Mouse (Mus musculus) liver, adult 2 months (tissue): ENCODE results near the gene Unc45a. TPM values are rescaled to one million over a fixed set of nuclear protein-coding genes. Genes with fewer than 3 reads are reported as not detected.

Source experiments
- DNase-seq: peaks from one replicate; pipeline ENCODE4 v3.0.0-alpha.2; 2011; ENCODE audit warnings: low read depth, low spot score; ENCODE audit errors: extremely low read depth
- H3K27ac ChIP-seq: fragments of 200-500 bp; replicated peaks from 2 replicates; pipeline ENCODE4 v1.5.1; 2012; ENCODE audit warnings: low read depth, mild to moderate bottlenecking, control low read depth, inconsistent platforms, low read length; ENCODE audit not compliant: insufficient read depth
- H3K27me3 ChIP-seq: fragments of 200-500 bp; 2 replicates; pipeline ENCODE4 v1.6.1; 2012; ENCODE audit warnings: mild to moderate bottlenecking, moderate library complexity, low read length, inconsistent platforms; ENCODE audit not compliant: control insufficient read depth, insufficient read depth
- H3K36me3 ChIP-seq: fragments of 200-500 bp; 2 replicates; pipeline ENCODE4 v1.6.1; 2012; ENCODE audit warnings: low read length, inconsistent platforms; ENCODE audit not compliant: control insufficient read depth, insufficient read depth
- H3K4me1 ChIP-seq: fragments of 200-500 bp; 2 replicates; pipeline ENCODE4 v1.6.1; 2011; ENCODE audit warnings: low read length; ENCODE audit not compliant: control insufficient read depth, insufficient read depth
- H3K4me3 ChIP-seq: fragments of 200-500 bp; 2 replicates; pipeline ENCODE4 v1.5.1; 2011; ENCODE audit warnings: low read depth, mild to moderate bottlenecking, control low read depth, low read length, moderate library complexity; ENCODE audit not compliant: insufficient read depth
- H3K79me2 ChIP-seq: fragments of 200-500 bp; 2 replicates; pipeline ENCODE4 v1.6.1; 2012; ENCODE audit warnings: inconsistent platforms, mild to moderate bottlenecking, low read length, moderate library complexity; ENCODE audit not compliant: control insufficient read depth, insufficient read depth
- H3K9ac ChIP-seq: fragments of 200-500 bp; 2 replicates; pipeline ENCODE4 v1.6.1; 2012; ENCODE audit warnings: low read depth, mild to moderate bottlenecking, control low read depth, inconsistent platforms, low read length
- CTCF ChIP-seq: fragments of 200-500 bp; IDR thresholded peaks from 2 replicates; pipeline ENCODE4 v1.5.1; 2011; ENCODE audit warnings: low read depth, low read length, control low read depth
- POLR2A ChIP-seq: fragments of 200-500 bp; IDR thresholded peaks from 2 replicates; pipeline ENCODE4 v1.6.1; 2011; ENCODE audit warnings: low read length, control low read depth; ENCODE audit not compliant: insufficient read depth; ENCODE audit errors: extremely low read depth
- WGBS: fragments of 180-500 bp; shearing (Covaris S2); methylation state at CpG from one replicate; pipeline ENCODE4 v1.1.7; 2018; 5-methylcytosine and 5-hydroxymethylcytosine counted together
- polyA plus RNA-seq: library from polyadenylated mRNA; depleted of rRNA; stranded (reverse); fragments of >200 nt; gene quantifications from 2 replicates; pipeline ENCODE4 v1.2.3, GENCODE M21; 2012
- total RNA-seq: library from RNA; depleted of rRNA; stranded (reverse); fragments of >200 nt; gene quantifications from 2 replicates; pipeline ENCODE4 v1.2.3, GENCODE M21; 2014

The Unc45a gene
- total and polyA plus RNA-seq, 2 experiments: 8.6 to 21.5 TPM

GRCm38 (mm10) chr7:80347670-80348586 lies 7.1 kb upstream of the Unc45a start:
- WGBS: 90% methylated on average over 13 of the region's 13 CpGs
- no peak overlapping the region for H3K4me3 ChIP-seq
- H3K27ac ChIP-seq: no peak overlapping the region
- no peak overlapping the region for H3K9ac ChIP-seq
- no peaks in the 10 kb centered on the region for H3K27me3 ChIP-seq
- H3K4me1 ChIP-seq: peaks cover 4% of the 10 kb centered on the region; the same call in 1 of the 2 replicates
- no peak for DNase-seq
- H3K36me3 ChIP-seq: peaks cover 3% of the 10 kb centered on the region; the same call in 1 of the 2 replicates
- H3K79me2 ChIP-seq: no peaks in the 10 kb centered on the region
- TF ChIP-seq POLR2A: no peak
- no peak for TF ChIP-seq CTCF

GRCm38 (mm10) chr7:80346830-80347229 lies 6.0 kb upstream of the Unc45a start:
- Histone ChIP-seq H3K79me2 (no peaks in the 10 kb centered on the region), H3K4me3 (no peak overlapping the region), H3K27ac (no peak overlapping the region), H3K9ac (no peak overlapping the region), H3K4me1 (peaks cover 4% of the 10 kb centered on the region; the same call in 1 of the 2 replicates), H3K36me3 (peaks cover 3% of the 10 kb centered on the region; the same call in 1 of the 2 replicates), H3K27me3 (no peaks in the 10 kb centered on the region)
- WGBS: 40% methylated on average over 5 of the region's 5 CpGs
- TF ChIP-seq CTCF (no peak), POLR2A (no peak)
- peak; percentile 43 for DNase-seq

GRCm38 (mm10) chr7:80346173-80346572 lies 5.4 kb upstream of the Unc45a start:
- Histone ChIP-seq H3K36me3 (peaks cover 2% of the 10 kb centered on the region; the same call in 1 of the 2 replicates), H3K27ac (no peak overlapping the region), H3K4me1 (peaks cover 4% of the 10 kb centered on the region; the same call in 1 of the 2 replicates), H3K79me2 (no peaks in the 10 kb centered on the region), H3K4me3 (no peak overlapping the region), H3K9ac (no peak overlapping the region), H3K27me3 (no peaks in the 10 kb centered on the region)
- TF ChIP-seq POLR2A (no peak), CTCF (no peak)
- WGBS: 73% methylated on average over 9 of the region's 9 CpGs
- no peak for DNase-seq

- peak overlapping the region; percentile 73 for H3K4me3 ChIP-seq
- H3K9ac ChIP-seq: peak overlapping the region; percentile 83
- no peaks in the 10 kb centered on the region for H3K27me3 ChIP-seq
- TF ChIP-seq CTCF: no peak
- no peak for TF ChIP-seq POLR2A
- H3K79me2 ChIP-seq: no peaks in the 10 kb centered on the region
- no peak for DNase-seq
- H3K27ac ChIP-seq: 0 out of 2 replicates have a peak overlapping the region, but pooled peaks have one; percentile 29
- no peaks in the 10 kb centered on the region for H3K36me3 ChIP-seq
- H3K4me1 ChIP-seq: peaks cover 7% of the 10 kb centered on the region
- 26% methylated on average over 19 of the region's 19 CpGs for WGBS
Measured at GRCm38 (mm10) chr7:80343270-80344018, 2.6 kb upstream of the Unc45a start.

- H3K4me3 ChIP-seq: peak within 1 kb of the TSS; percentile 73
- no peaks in the 10 kb centered on the region for H3K36me3 ChIP-seq
- WGBS: under 1% methylated on average over 25 of the region's 25 CpGs
- TF ChIP-seq CTCF (peak; percentile 88), POLR2A (0 out of 2 replicates have a peak, but pooled peaks have one; percentile 27)
- H3K4me1 ChIP-seq: peaks cover 7% of the 10 kb centered on the region
- peak within 1 kb of the TSS; percentile 83 for H3K9ac ChIP-seq
- 0 out of 2 replicates have a peak within 1 kb of the TSS, but pooled peaks have one; percentile 29 for H3K27ac ChIP-seq
- no peaks in the 10 kb centered on the region for H3K27me3 ChIP-seq
- H3K79me2 ChIP-seq: no peaks in the 10 kb centered on the region
- peak; percentile 73 for DNase-seq
Measured at GRCm38 (mm10) chr7:80342858-80343257, 2.1 kb upstream of the Unc45a start, which contains the start of gene Hddc3. TSS of gene Hddc3 (plus strand) at chr7:80343104.

GRCm38 (mm10) chr7:80341793-80342192 lies 988 bp upstream of the Unc45a start:
- no peak for DNase-seq
- Histone ChIP-seq H3K4me3 (no peak overlapping the region), H3K4me1 (peaks cover 7% of the 10 kb centered on the region), H3K79me2 (no peaks in the 10 kb centered on the region), H3K9ac (no peak overlapping the region), H3K27me3 (no peaks in the 10 kb centered on the region), H3K36me3 (0 out of 2 replicates have a peak, but pooled peaks cover 3% of the 10 kb centered on the region), H3K27ac (no peak overlapping the region)
- no peak for TF ChIP-seq POLR2A
- no peak for TF ChIP-seq CTCF
- WGBS: 82% methylated on average over 7 of the region's 7 CpGs
